Mouse (Mus musculus): ENCODE results near the gene Pradc1.

- TF ChIP-seq CTCF (IDR thresholded peaks at IDR 0.05; ENCODE audit: borderline replicate concordance, extremely low read depth, insufficient read depth, insufficient read length) (no peak), POLR2A (IDR thresholded peaks at IDR 0.05; ENCODE audit: borderline replicate concordance, extremely low read depth, insufficient read depth, insufficient read length, poor library complexity, severe bottlenecking) (no peak)
Measured at GRCm38 (mm10) chr6:85436631-85437030, 15.1 kb downstream of the Pradc1 start.
